Mouse (Mus musculus): ENCODE measurements at regions not wholly inside any gene's neighbourhood (a gene's known extent, or its start where the extent isn't known, plus 50 kb on each side); places are given as distances from the start of the nearest gene placed in this dataset.

DNA sequence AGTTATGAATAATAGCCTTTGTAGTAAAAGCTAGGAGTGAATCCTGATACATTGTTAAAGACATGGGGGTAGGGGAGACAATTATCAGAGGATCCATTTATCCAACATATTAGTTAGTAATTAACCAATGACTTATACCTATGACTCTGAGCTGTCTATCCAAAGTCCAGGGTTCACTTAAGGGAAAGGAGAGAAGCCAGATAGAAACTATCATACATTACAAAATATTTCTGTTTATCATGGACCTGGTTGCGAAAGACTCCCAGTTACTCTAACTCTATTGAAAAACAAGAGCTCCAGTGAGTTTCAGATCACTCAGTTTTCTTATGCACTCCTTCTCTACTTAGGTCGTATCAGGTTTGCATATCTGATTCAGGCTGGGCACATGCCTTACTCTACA, 749.3 kb downstream of the H2al1n start:
- no peak for DNase-seq

DNA sequence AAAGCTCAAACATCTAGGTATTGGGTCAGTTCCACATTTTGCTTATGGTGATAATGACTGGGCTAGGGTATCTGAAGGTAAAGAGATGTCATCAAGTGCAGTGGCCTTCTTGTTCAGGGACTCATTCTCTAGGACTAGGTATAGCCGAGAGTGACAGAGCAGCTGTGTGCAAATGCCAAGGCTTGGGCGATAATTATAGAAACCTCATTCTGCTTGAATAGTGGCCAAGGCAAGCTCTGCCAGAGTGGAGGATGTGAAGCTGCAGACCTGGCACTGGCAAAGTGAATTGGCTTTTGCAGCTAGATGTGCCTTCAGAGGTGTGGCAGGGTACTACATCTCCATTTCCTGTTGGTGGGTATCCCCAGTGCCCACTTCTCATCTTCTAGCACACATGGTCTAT, 796.1 kb downstream of the H2al1n start:
- DNase-seq, result peak; percentile 40
